Mouse (Mus musculus): Measurements from ENCODE around the gene Eno4.

Eno4 gene

DNA sequence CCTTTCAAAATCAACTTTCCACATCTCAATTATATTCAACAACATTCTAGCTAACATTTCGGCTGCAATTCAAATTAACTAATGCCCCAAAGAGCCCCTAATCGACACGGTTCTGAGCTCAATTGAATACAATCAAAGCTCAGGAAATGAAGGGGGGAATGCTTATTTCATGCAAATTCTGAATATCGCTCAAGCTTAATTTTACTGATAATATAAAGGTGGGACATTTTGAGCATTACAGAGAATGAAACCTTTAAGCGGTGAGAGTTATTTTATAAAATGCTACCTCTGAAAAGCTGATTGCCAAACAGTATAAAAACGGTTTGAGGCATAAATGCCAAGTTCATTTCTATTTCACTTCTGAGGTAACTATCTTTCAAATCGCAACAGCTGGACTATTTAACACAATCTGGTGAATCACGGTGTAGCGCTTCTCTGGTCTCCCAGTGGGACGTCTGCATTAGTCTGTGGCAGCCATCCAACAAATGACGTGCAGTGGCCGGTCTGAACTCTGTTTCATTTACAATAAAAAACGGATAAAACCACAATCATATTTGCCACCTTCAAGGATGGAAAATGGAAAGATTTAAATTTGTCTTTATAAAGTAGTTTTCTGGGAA lies 36.3 kb downstream of the Eno4 start:
- Histone ChIP-seq H3K9me3 (ENCODE audit: low read length) (0 out of 2 replicates have a peak, but pooled peaks cover 3% of the 10 kb centered on the region), H3K27me3 (ENCODE audit: insufficient read depth, low read length) (peaks cover 20% of the 10 kb centered on the region), H3K4me1 (replicated peaks; ENCODE audit: low read depth, low read length) (peaks cover 64% of the 10 kb centered on the region), H3K4me3 (replicated peaks; ENCODE audit: low read length) (no peak overlapping the region), H3K36me3 (ENCODE audit: insufficient read depth, low read length) (no peaks in the 10 kb centered on the region)
- TF ChIP-seq CTCF (conservative IDR thresholded peaks at IDR 0.05; ENCODE audit: low read length) = no peak
- no peak for TF ChIP-seq POU5F1 (IDR thresholded peaks at IDR 0.05; ENCODE audit: borderline replicate concordance, low read length)
- no peak for TF ChIP-seq NANOG (IDR thresholded peaks at IDR 0.05; ENCODE audit: borderline replicate concordance, low read length)

DNA sequence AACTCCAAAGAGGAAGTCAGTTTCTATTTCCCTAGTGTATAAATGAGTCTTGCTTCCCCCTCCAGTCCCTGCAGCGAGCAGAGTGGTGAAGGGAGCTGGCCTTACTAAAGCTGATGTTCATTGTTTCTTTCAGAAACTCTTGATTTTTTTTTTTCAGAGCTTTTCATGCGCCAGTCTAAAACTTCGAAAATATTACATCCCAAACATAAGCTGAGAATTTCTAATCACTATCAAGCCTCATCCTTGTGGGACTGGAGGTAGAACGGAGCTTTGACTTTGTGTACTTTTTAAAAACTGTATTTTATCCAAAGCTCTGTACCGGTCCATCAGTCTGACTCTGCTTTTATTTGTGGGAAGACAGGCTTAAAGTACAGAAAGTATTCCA lies 36.8 kb downstream of the Eno4 start:
- H3K36me3 ChIP-seq (ENCODE audit: insufficient read depth, low read length) = no peaks in the 10 kb centered on the region
- H3K27me3 ChIP-seq (ENCODE audit: insufficient read depth, low read length) = peaks cover 20% of the 10 kb centered on the region
- no peak overlapping the region for H3K4me3 ChIP-seq (replicated peaks; ENCODE audit: low read length)
- no peak for TF ChIP-seq POU5F1 (IDR thresholded peaks at IDR 0.05; ENCODE audit: borderline replicate concordance, low read length)
- no peak for TF ChIP-seq CTCF (conservative IDR thresholded peaks at IDR 0.05; ENCODE audit: low read length)
- TF ChIP-seq NANOG (IDR thresholded peaks at IDR 0.05; ENCODE audit: borderline replicate concordance, low read length) = no peak
- 0 out of 2 replicates have a peak, but pooled peaks cover 3% of the 10 kb centered on the region for H3K9me3 ChIP-seq (ENCODE audit: low read length)
- peaks cover 64% of the 10 kb centered on the region for H3K4me1 ChIP-seq (replicated peaks; ENCODE audit: low read depth, low read length)

DNA sequence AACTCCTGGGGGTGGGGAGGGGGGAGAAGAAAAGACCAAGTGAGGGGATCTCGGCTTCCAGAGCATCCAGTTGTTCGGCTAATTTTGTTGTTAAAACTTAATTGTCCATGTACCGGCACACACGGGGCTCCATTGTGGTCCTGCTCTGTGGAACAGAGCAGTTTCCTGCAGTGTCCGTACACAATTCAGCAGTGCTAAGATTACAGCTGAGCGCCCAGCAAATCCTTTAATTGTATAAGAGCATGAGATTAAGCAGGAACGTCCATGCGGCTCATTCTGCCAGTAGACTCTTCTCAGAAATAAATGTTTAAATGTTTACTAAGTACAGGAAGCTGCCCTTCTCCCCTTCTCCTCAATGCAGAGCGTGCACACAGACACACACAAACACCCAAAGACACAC lies 38.3 kb downstream of the Eno4 start:
- TF ChIP-seq NANOG (IDR thresholded peaks at IDR 0.05; ENCODE audit: borderline replicate concordance, low read length) (peak; percentile 58; the same call in 1 of the 2 replicates), POU5F1 (IDR thresholded peaks at IDR 0.05; ENCODE audit: borderline replicate concordance, low read length) (no peak), CTCF (conservative IDR thresholded peaks at IDR 0.05; ENCODE audit: low read length) (no peak)
- peaks cover 64% of the 10 kb centered on the region for H3K4me1 ChIP-seq (replicated peaks; ENCODE audit: low read depth, low read length)
- H3K9me3 ChIP-seq (ENCODE audit: low read length) = 0 out of 2 replicates have a peak, but pooled peaks cover 3% of the 10 kb centered on the region
- peaks cover 10% of the 10 kb centered on the region for H3K27me3 ChIP-seq (ENCODE audit: insufficient read depth, low read length)
- H3K36me3 ChIP-seq (ENCODE audit: insufficient read depth, low read length) = no peaks in the 10 kb centered on the region
- H3K4me3 ChIP-seq (replicated peaks; ENCODE audit: low read length) = no peak overlapping the region

DNA sequence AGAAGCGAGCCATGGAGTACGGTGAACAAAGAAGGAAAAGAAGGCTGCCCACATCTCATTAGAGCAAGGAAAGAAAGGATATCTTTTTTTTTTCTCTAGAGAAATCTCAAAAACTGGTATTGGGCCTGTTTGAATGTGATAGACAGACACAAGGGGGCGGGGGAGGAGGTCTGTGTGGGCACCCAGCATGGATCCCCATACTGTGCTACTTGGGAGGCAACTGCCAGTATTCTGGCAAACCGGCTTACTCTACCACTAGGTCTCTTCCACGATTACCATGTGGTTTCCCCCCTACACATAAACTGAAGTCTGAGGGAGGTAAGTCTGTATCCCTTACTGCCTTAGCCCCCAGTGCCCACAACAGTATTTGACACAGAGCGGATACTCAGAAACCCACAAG lies 59.6 kb downstream of the Eno4 start:
- H3K4me1 ChIP-seq (replicated peaks; ENCODE audit: low read depth, low read length) = peaks cover 16% of the 10 kb centered on the region
- no peaks in the 10 kb centered on the region for H3K27me3 ChIP-seq (ENCODE audit: insufficient read depth, low read length)
- H3K4me3 ChIP-seq (replicated peaks; ENCODE audit: low read length) = no peak overlapping the region
- no peaks in the 10 kb centered on the region for H3K36me3 ChIP-seq (ENCODE audit: insufficient read depth, low read length)
- TF ChIP-seq CTCF (conservative IDR thresholded peaks at IDR 0.05; ENCODE audit: low read length) (no peak), POU5F1 (IDR thresholded peaks at IDR 0.05; ENCODE audit: borderline replicate concordance, low read length) (no peak), NANOG (IDR thresholded peaks at IDR 0.05; ENCODE audit: borderline replicate concordance, low read length) (no peak)
- 0 out of 2 replicates have a peak, but pooled peaks cover 6% of the 10 kb centered on the region for H3K9me3 ChIP-seq (ENCODE audit: low read length)

DNA sequence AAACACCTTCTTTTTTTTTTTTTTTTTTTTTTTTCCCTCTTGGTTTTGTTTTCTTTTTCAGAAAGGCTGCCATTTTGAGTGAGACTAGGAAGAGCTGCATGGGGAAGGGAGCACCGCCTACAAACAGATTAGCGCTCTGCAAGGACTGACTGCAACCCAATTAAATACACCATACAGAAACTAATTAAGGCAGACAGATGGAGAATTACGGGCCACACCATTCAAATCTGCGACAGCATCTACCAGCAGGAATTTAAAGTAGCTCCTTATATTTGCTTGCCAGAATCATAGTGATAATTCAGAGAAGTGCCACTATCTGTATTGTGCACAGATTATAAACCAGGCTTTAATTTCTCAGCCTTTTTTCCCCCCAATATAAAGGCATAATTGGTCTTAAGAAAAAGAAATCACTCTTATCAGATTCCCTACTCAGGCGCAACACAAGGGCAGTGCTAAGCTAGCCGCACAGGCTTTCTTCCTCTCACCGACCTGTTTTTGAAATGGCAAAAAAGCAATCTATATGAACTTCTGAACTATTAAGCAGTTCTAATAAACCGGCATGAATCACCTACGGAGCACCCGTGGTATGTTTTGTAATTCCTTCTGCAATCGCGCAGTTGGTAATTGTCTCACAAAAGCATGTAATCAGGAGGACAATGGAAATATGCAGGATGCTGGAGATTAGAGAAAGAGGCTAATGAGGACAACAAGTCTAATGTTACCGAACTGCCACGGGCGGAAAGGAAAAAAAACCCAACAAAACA lies 63.5 kb downstream of the Eno4 start:
- no peaks in the 10 kb centered on the region for H3K36me3 ChIP-seq (ENCODE audit: insufficient read depth, low read length)
- H3K9me3 ChIP-seq (ENCODE audit: low read length) = 0 out of 2 replicates have a peak, but pooled peaks cover 6% of the 10 kb centered on the region
- H3K4me1 ChIP-seq (replicated peaks; ENCODE audit: low read depth, low read length) = no peaks in the 10 kb centered on the region
- no peaks in the 10 kb centered on the region for H3K27me3 ChIP-seq (ENCODE audit: insufficient read depth, low read length)
- H3K4me3 ChIP-seq (replicated peaks; ENCODE audit: low read length) = no peak overlapping the region
- TF ChIP-seq POU5F1 (IDR thresholded peaks at IDR 0.05; ENCODE audit: borderline replicate concordance, low read length) (no peak), NANOG (IDR thresholded peaks at IDR 0.05; ENCODE audit: borderline replicate concordance, low read length) (no peak), CTCF (conservative IDR thresholded peaks at IDR 0.05; ENCODE audit: low read length) (no peak)

DNA sequence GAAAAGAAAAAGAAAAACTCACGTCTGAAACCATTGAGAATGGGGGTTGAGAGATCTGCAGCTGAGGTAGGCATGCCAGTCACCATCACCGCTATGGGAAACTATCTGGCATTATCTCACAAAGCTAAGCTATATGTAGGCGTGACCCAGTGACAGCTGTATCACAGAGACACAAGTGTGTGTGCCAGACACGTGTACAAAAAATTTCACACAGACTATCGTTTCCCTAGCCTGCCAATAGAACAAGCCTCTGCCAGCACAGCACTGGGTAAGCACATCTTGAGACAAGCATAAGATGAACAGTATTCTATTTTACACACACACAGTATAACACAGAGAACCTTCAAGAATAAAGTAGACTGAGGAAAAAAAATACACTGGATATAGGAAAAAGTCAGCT lies 67.6 kb downstream of the Eno4 start:
- TF ChIP-seq CTCF (conservative IDR thresholded peaks at IDR 0.05; ENCODE audit: low read length) = no peak
- TF ChIP-seq POU5F1 (IDR thresholded peaks at IDR 0.05; ENCODE audit: borderline replicate concordance, low read length) = no peak
- no peak for TF ChIP-seq NANOG (IDR thresholded peaks at IDR 0.05; ENCODE audit: borderline replicate concordance, low read length)
- Histone ChIP-seq H3K36me3 (ENCODE audit: insufficient read depth, low read length) (no peaks in the 10 kb centered on the region), H3K27me3 (ENCODE audit: insufficient read depth, low read length) (no peaks in the 10 kb centered on the region)

More for the DNA sequence above, 67.6 kb downstream of the Eno4 start:
- H3K4me1 ChIP-seq (replicated peaks; ENCODE audit: low read depth, low read length) = no peaks in the 10 kb centered on the region
- no peak overlapping the region for H3K4me3 ChIP-seq (replicated peaks; ENCODE audit: low read length)
- H3K9me3 ChIP-seq (ENCODE audit: low read length) = no peaks in the 10 kb centered on the region
